Mouse (Mus musculus): ENCODE measurements around the gene Ppm1n.

Gene Ppm1n

GRCm38 (mm10) chr7:19279581-19280114, at the start of gene Ppm1n:
Gene Ppm1n, minus strand, starts transcription at chr7:19280064.
- DNase-seq, result peak; percentile 34

- DNase-seq, result no peak
Observed at GRCm38 (mm10) chr7:19328425-19328824, 48.6 kb upstream of the Ppm1n start.

GRCm38 (mm10) chr7:19327782-19328181, 47.9 kb upstream of the Ppm1n start:
- DNase-seq, result no peak

- peak; percentile 92 for DNase-seq
Observed at GRCm38 (mm10) chr7:19327128-19327527, 47.3 kb upstream of the Ppm1n start.

GRCm38 (mm10) chr7:19326359-19326758, 46.5 kb upstream of the Ppm1n start:
- peak; percentile 93 for DNase-seq

GRCm38 (mm10) chr7:19325262-19326199, 45.7 kb upstream of the Ppm1n start:
- DNase-seq, result no peak

GRCm38 (mm10) chr7:19324221-19324620, 44.4 kb upstream of the Ppm1n start:
- no peak for DNase-seq

GRCm38 (mm10) chr7:19322489-19322888, 42.6 kb upstream of the Ppm1n start:
- DNase-seq, result no peak

GRCm38 (mm10) chr7:19321464-19321863, 41.6 kb upstream of the Ppm1n start:
- no peak for DNase-seq

GRCm38 (mm10) chr7:19320637-19321036, 40.8 kb upstream of the Ppm1n start:
- no peak for DNase-seq

- DNase-seq, result peak; percentile 99
Observed at GRCm38 (mm10) chr7:19319906-19320305, 40.0 kb upstream of the Ppm1n start.

- DNase-seq, result no peak
Observed at GRCm38 (mm10) chr7:19319458-19319857, 39.6 kb upstream of the Ppm1n start.

- DNase-seq, result no peak
Observed at GRCm38 (mm10) chr7:19318676-19319075, 38.8 kb upstream of the Ppm1n start.

- no peak for DNase-seq
Observed at GRCm38 (mm10) chr7:19318201-19318600, 38.3 kb upstream of the Ppm1n start.

GRCm38 (mm10) chr7:19316451-19317161, 36.7 kb upstream of the Ppm1n start:
- DNase-seq, result no peak

GRCm38 (mm10) chr7:19314033-19314432, 34.2 kb upstream of the Ppm1n start:
- DNase-seq, result no peak

GRCm38 (mm10) chr7:19311991-19312390, 32.1 kb upstream of the Ppm1n start:
- no peak for DNase-seq

GRCm38 (mm10) chr7:19309884-19310641, 30.2 kb upstream of the Ppm1n start, which contains the start of gene Fosb:
Gene Fosb, minus strand, starts transcription at chr7:19310051.
- peak; percentile 98 for DNase-seq

GRCm38 (mm10) chr7:19309278-19309883, 29.5 kb upstream of the Ppm1n start:
- no peak for DNase-seq

GRCm38 (mm10) chr7:19308454-19309277, 28.8 kb upstream of the Ppm1n start:
- DNase-seq, result peak; percentile 98

GRCm38 (mm10) chr7:19307739-19308453, 28.0 kb upstream of the Ppm1n start:
- peak; percentile 80 for DNase-seq
